Mouse (Mus musculus) right cerebral cortex, postnatal 14 days (tissue): ENCODE data around the gene Nipal1.

Experiments
- DNase-seq: peaks from one replicate; pipeline ENCODE4 v3.0.0; 2022

Nipal1 gene

GRCm38 (mm10) chr5:72647418-72647907 lies at the start of gene Nipal1:
Gene Nipal1 (plus strand): TSS chr5:72647795.
- peak; percentile 23 for DNase-seq

DNA sequence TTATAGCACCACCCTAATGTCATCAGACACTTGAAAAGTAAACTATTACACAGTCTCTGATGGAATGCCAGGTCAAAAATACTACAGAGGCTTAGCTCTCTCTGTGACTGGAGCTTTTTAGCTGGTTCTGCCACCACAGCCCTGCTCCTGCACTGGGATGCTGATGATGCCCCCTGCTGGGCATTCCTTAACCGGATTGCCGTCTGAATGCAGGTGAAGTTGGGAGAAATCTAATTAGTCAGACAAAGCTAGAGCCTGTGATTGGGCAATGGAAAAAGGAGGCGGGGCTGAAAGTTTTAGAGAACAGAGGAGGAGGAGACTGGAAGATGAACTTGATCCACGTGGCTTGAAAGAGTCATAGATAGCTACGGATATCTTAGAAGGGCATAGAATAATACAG lies 46.6 kb upstream of the Nipal1 start:
- peak; percentile 19 for DNase-seq

GRCm38 (mm10) chr5:72603138-72603537 lies 44.5 kb upstream of the Nipal1 start:
- no peak for DNase-seq

DNA sequence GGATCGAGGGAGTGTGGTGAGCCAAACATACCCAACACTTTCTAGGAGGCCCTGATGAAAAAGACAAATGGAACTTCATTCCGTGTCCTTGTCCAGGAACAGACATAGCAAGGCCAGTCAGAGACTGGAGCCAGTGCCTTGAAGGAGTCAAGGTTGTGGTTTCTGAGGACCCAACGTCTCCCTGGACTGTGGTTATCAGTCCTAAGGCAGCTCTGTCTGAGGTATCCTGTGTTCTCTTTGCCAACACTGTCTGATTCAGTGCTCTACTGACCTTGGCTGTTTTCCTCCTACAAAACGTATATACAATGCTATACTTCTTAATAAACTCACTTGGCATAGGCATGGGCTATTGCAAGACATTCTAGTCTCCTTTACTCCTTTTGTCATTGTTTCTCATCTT lies 30.2 kb upstream of the Nipal1 start:
- no peak for DNase-seq

GRCm38 (mm10) chr5:72621022-72621421 lies 26.6 kb upstream of the Nipal1 start:
- no peak for DNase-seq

- DNase-seq = no peak
These were observed 17.6 kb upstream of the Nipal1 start for GRCm38 (mm10) chr5:72630026-72630425.

GRCm38 (mm10) chr5:72634791-72635271 lies 12.8 kb upstream of the Nipal1 start:
- no peak for DNase-seq

DNA sequence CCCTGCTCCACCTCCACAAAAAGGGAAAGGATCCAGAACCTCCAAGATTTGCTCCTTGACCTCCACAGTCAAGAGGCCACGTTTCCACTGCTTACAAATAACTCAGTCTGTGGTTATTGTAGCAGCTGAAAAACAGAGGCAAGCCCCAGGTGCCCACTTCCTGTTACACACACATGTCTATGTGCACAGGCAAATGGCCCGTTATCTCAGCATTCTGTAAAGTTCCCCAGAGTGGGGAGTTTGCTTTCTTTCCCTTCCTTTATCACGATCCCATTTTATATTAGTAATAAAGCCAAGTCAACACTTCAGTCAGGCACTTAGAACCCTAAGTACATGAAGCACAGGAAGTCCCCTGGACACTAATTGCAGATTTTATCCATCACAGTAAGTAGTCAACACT lies 11.5 kb upstream of the Nipal1 start:
- no peak for DNase-seq

DNA sequence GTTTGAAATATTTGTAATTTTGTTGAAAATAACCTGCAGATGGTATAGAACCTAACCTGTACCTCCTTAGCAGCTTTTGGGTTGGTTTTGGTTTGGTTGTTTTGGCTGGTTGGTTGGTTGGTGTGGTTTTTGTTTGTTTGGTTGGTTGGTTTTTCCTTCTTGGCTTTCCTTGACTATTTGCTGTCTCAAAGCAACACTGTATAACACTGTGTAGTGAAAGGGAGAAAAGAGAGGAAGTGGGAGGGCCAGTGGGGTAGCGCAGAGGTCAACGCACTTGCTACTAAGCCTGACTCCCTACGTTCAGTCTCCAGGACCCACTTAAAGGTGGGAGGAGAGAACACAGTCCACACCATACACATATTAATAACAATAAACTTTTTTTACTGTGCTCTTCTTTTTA lies 11.0 kb upstream of the Nipal1 start:
- DNase-seq = no peak

DNA sequence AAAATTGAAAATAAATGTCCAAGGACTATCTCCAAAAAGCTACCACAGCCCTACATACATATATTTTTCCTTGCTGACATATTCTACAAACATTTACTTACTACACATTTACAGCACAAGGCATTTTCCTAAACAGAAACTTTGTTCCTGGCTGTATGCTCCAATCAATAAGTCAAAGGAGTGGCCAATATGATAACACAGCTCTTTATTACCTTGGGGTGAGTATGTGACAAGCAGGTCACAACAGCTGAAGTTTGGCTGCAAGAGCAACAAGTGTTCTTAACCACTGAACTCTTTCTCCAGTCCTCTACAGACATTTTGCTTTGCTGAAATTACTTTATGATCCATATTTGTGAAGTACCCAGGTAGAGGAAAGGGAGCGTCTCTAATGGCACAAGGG lies 7.5 kb upstream of the Nipal1 start:
- DNase-seq = no peak

- DNase-seq = no peak
These were observed 3.9 kb upstream of the Nipal1 start for GRCm38 (mm10) chr5:72643655-72644054.

- DNase-seq = no peak
These were observed 3.4 kb upstream of the Nipal1 start, which contains the start of gene Cnga1 for GRCm38 (mm10) chr5:72644175-72644574. Gene Cnga1 (minus strand): TSS chr5:72644275.

DNA sequence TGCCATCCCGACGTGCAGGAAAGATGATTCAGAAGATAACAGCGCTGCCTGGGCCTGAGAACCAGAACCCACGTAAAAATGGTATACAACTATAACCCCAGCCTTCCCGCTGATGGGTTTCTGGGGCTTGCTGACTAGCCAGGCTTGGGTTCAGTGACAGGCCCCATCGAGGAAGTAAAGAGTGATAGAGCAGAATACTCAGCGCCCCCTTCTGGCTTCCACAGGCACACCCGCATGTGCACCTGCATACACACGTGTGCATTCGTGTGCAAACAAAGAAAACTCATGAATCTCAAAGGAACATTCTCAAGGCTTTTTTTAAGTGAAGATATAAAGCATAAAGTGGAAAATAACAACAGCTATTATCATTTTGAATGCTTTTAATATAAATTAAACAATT lies 1.5 kb upstream of the Nipal1 start:
- no peak for DNase-seq

- DNase-seq = no peak
These were observed 599 bp upstream of the Nipal1 start for GRCm38 (mm10) chr5:72646996-72647395.

GRCm38 (mm10) chr5:72647958-72648595 lies 482 bp downstream of the Nipal1 start:
- no peak for DNase-seq

- no peak for DNase-seq
These were observed 1.6 kb downstream of the Nipal1 start for GRCm38 (mm10) chr5:72648987-72649735.

DNA sequence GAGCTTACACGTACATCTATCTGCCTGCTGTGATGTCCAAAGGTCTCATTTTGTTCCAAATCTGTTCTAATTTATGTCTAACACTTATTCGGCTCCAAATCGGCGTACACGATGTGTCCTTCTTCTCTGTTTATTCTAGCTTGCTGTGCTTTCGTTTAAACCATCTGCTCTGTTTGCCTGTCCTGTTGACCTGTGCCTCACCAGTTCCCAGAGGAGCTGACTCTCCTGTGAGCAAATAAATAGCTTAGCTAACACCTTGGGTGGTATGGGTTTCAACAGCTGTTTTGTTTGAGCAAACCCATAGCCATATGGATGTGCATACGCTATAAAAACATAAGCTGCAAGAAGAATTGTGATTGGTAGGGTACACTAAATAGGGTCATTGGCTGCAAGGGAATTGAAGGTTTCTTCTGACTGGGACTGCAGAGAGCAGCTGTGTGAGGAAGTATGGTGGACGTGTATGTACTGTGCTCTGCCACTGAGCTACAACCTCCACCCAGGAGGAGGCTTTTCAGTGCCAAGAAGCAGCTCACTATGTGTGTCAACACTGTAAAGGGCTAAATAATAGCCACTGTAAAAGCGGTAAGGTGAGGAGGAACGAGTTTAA lies 5.6 kb downstream of the Nipal1 start:
- DNase-seq = no peak

DNA sequence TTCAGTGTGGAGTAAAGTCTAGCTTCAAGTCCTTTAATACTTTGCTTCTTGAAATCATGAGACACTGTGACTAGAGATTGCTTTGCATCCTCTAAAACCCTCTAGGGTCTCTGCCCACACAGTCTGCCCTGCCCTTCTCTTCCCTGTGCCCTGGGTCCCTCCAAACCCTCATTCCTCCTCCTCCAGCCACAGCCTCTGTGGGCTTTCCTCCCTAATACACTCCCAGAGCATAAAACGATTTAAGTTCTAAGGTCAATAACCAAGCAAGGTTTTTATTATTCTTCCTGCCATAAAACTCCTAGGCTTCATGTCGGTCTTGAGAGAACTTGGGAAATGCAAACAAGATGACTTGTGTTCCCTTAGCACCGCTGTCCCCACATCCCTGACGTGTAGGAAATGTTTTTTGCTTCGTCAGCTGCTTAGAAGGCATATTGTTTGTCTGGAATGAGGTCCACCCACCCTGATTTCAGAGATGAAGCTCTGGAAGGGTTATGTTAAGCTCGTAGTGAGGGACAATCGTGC lies 8.7 kb downstream of the Nipal1 start:
- no peak for DNase-seq

- DNase-seq = no peak
These were observed 10.8 kb downstream of the Nipal1 start for GRCm38 (mm10) chr5:72658375-72658774.

- no peak for DNase-seq
These were observed 13.6 kb downstream of the Nipal1 start for GRCm38 (mm10) chr5:72661051-72661781.

DNA sequence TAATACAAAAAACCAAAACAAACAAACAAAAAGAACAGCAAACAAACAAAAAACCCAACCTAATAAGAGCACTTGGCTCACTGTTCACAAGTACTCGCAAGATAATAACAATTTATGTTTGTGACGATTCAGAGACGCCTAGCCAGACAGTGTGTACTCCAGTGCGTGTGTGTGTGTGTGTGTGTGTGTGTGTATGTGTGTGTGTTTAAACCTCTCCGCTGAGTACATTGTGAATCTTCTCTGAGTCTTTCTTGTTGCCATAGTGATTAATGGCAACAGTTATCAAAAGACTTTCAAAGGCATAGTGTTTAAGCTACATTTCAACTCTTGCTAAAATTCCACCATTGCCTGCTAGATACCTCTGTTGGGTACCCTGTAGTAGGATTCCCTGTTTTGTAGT lies 16.5 kb downstream of the Nipal1 start:
- no peak for DNase-seq

DNA sequence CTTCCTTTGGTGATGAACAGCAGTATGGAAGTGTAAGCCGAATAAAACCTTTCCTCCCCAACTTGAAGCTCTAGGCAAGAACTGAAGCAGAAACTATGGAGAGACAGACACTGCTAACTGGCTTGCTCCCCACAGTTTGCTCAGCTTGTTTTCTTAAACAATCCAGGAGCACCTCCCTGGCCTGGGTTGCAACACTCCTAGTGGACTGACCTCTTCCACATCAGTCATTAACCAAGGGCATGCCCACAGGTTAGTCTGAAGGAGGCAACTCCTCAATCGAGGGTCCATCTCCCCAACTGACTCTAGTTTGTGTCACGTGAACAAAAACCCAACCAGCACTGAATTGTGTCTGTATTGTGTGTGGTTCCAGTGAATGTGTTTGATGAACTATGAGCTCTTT lies 17.3 kb downstream of the Nipal1 start:
- no peak for DNase-seq

DNA sequence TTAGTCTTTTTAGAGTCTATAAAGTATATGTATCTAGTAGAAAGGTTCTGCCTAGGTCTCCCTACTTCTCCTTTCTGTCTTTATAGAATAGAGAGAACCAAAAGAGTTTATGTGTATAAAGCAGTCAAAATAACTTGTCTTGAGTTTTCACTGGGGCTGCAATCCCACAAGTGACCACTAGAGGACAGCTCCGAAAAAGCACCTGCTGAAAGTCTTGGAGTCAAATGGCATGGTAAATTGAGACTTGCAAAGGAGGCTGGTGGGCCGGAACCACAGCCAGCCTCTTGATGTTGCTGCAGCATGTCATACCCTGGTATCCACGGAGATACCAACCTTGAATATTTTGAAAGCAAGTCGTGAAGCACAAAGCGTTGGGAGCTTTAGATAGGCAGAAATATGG lies 17.7 kb downstream of the Nipal1 start:
- peak; percentile 56 for DNase-seq
